Mouse (Mus musculus) cerebellum, postnatal 36 days (tissue): ENCODE measurements around the gene Map3k11.

Source experiments
- DNase-seq, 2 experiments: peaks; one replicate each; pipeline ENCODE4 v3.0.0; 2021 to 2022; ENCODE audit warnings: mixed read lengths in 2 of 2

Gene Map3k11

GRCm38 (mm10) chr19:5740320-5741317 lies 52.1 kb downstream of the Map3k11 start, which contains the start of gene Ltbp3:
Ltbp3 (plus strand) TSS chr19:5740904.
- peak; percentile 73 to 84 for DNase-seq

- DNase-seq, result peak; percentile 73 to 75
Measured at GRCm38 (mm10) chr19:5741641-5742240, 53.2 kb downstream of the Map3k11 start.

GRCm38 (mm10) chr19:5742241-5742641 lies 53.7 kb downstream of the Map3k11 start:
- DNase-seq, result peak in 1 of 2 experiments; percentile 58

- DNase-seq, result peak; percentile 65 to 74
Measured at GRCm38 (mm10) chr19:5743576-5743975, 55.0 kb downstream of the Map3k11 start.

- no peak for DNase-seq
Measured at GRCm38 (mm10) chr19:5745756-5746710, 57.5 kb downstream of the Map3k11 start.

GRCm38 (mm10) chr19:5746907-5747363 lies 58.4 kb downstream of the Map3k11 start:
- no peak for DNase-seq

- no peak for DNase-seq
Measured at GRCm38 (mm10) chr19:5749476-5749875, 60.9 kb downstream of the Map3k11 start.

GRCm38 (mm10) chr19:5750951-5751350 lies 62.4 kb downstream of the Map3k11 start:
- DNase-seq, result no peak

- peak in 1 of 2 experiments; percentile 43 for DNase-seq
Measured at GRCm38 (mm10) chr19:5751742-5752141, 63.2 kb downstream of the Map3k11 start.
